Mouse (Mus musculus): ENCODE data around the gene Il17ra. TPM values are rescaled to one million over a fixed set of nuclear protein-coding genes. Genes with fewer than 3 reads are reported as not detected.
A peak's percentile ranks its signal among the peaks of the same experiment; 100 is the strongest.

Gene Il17ra
- total RNA-seq, 2 experiments from 2014 or later, result 6.7 to 8.1 TPM

DNA sequence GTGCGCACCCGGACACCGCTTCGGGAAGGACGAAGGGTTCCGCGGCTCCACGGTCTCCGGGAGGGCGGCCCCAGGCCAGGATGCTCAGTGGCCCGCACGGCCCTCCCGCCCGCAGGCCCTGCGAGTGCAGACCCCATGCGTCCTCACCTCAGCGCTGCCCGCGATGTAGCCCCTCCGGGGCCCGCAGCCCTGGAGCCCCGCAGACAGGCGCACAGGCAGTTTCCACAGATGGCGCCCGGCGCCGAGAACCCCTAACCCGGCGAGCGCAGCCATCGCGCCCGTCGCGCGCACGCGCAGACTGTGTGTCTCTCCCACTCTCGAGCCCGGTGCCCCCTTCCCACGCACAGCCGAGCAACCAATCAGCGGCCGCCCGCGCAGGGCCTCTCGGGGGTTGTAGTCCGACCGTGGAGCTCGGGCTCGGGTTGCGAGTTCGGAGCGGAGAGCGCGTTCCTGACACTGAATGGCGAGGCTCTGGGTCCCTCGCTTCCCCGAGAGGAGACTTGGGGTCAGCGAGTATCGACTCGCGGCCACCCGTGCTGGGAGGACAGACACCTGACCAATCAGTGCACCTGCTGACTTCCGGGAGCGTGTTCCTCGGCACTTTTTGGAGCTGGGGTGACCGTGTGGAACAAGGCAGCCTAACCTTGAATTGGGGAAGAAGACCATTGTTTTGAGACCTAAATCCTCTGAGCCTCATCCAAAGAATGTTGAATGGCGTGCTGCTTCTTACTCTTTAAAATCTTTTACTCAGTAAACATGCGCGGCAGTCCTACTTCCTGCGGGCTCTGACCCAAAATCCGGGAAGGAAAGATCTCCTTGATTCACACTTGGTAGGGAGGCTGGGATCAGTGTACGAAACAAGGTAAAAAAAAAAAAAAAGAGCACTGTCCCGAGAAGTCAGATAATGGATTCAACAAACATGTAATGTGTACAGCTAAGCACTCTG is 68.2 kb downstream of the Il17ra start, which contains the start of gene Hdhd5:
TSS of gene Hdhd5 (minus strand) at position 300 of the 946 bp plus-strand sequence.
- peak; percentile 94 to 96 for DNase-seq (ENCODE audit: low spot score in 2 of 2)
- TF ChIP-seq CTCF (conservative IDR thresholded peaks at IDR 0.05), result no peak
- Histone ChIP-seq H3K4me3 (peak within 1 kb of the TSS; percentile 98), H3K27ac (peak within 1 kb of the TSS; percentile 95)

GRCm38 (mm10) chr6:120532594-120532993 is 69.5 kb downstream of the Il17ra start:
- no peak overlapping the region for H3K4me3 ChIP-seq
- TF ChIP-seq CTCF (conservative IDR thresholded peaks at IDR 0.05), result no peak
- DNase-seq (ENCODE audit: low spot score in 2 of 2), result no peak
- H3K27ac ChIP-seq, result no peak overlapping the region

DNA sequence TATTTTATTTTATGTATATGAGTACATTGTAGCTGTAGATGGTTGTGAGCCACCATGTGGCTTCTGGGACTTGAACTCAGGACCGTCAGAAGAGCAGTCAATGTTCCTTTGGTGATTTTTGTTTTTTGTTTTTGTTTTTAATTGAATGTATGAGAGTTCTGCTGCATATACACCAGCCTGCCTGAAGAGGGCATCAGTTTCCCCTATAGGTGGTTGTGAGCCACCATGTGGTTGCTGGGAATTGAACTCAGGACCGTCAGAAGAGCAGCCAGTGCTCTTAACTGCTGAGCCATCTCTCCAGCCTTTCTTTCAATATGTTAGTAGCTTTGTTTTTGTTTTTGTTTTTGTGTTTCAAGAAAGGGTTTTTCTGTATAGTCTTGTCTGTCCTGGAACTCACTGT is 73.3 kb downstream of the Il17ra start:
- no peak for DNase-seq (ENCODE audit: low spot score in 2 of 2)
- H3K4me3 ChIP-seq, result no peak overlapping the region
- TF ChIP-seq CTCF (conservative IDR thresholded peaks at IDR 0.05), result peak; percentile 50
- H3K27ac ChIP-seq, result no peak overlapping the region

Other genes with a start within 250 kb of the Il17ra start
- gene D330020A13Rik, start 168.9 kb upstream of the Il17ra start, total RNA-seq (2021), result not detected
- gene B4galnt3, start 168.7 kb upstream of the Il17ra start, total RNA-seq (2021), result under 1 TPM; 0.15 to 0.67 TPM
- 10 to 100 TPM; 43.3 to 47.3 TPM for gene Kdm5a, start 99.1 kb upstream of the Il17ra start, total RNA-seq (2021)
- gene Ccdc77, start 98.9 kb upstream of the Il17ra start, total RNA-seq (2021), result 1 to 10 TPM; 4.7 to 6.8 TPM
- gene Tmem121b, start 30.6 kb downstream of the Il17ra start, total RNA-seq (2021), result 10 to 100 TPM; 38.2 to 38.6 TPM
- 10 to 100 TPM; 32.3 to 40.2 TPM for gene Hdhd5, start 68.1 kb downstream of the Il17ra start, total RNA-seq (2021)
- 10 to 100 TPM; 10.0 to 11.8 TPM for gene Cecr2, start 203.1 kb downstream of the Il17ra start, total RNA-seq (2021)